8 mouse cellular contexts compared by ENCODE assay signal in genomic region chrX:134600659-134601379, GRCm38 (mm10). TPM values are rescaled to one million over a fixed set of nuclear protein-coding genes. Genes with fewer than 3 reads are reported as not detected.
A peak's percentile ranks its signal among the peaks of the same experiment; 100 is the strongest.
DNase-seq lines count a peak whose midpoint lies in the region; ATAC-seq and TF ChIP-seq lines count a peak whose summit lies in the region.

Gene Gla (minus strand): TSS chrX:134601125.
Gene Hnrnph2 (plus strand): TSS chrX:134601179.

- H3K4me2 ChIP-seq in embryonic facial prominence, embryonic 13.5 days: peak within 1 kb of the TSS; percentile 63
- peak within 1 kb of the TSS; percentile 57 for H3K4me2 ChIP-seq in limb, embryonic 12.5 days
- H3K4me2 ChIP-seq in midbrain, embryonic 15.5 days: peak within 1 kb of the TSS; percentile 53

- peak within 1 kb of the TSS; percentile 95 for H3K27ac ChIP-seq in embryonic facial prominence, embryonic 13.5 days
- H3K27ac ChIP-seq in kidney, adult 2 months (ENCODE audit: insufficient read depth, low read depth, low read length): peak within 1 kb of the TSS; percentile 88
- H3K27ac ChIP-seq in limb, embryonic 12.5 days: peak within 1 kb of the TSS; percentile 86
- peak within 1 kb of the TSS; percentile 94 for H3K27ac ChIP-seq in midbrain, embryonic 15.5 days
- H3K27ac ChIP-seq in spleen, adult 2 months (ENCODE audit: insufficient read depth, low read length): peak within 1 kb of the TSS; percentile 94

- peak; percentile 82 for DNase-seq in 3134 (ENCODE audit: extremely low read depth, insufficient read length, low spot score)
- peak; percentile 83 to 86 for DNase-seq in adrenal gland, postnatal 36 days
- peak; percentile 93 to 97 for DNase-seq in heart, adult 18-20 months
- DNase-seq in kidney, adult 2 months: peak; percentile 97
- peak; percentile 84 to 97 for DNase-seq in spleen, adult 2 months (ENCODE audit: low read depth in 1 of 2, low spot score in 2 of 2)

- H3K9ac ChIP-seq in embryonic facial prominence, embryonic 13.5 days: peak within 1 kb of the TSS; percentile 72
- H3K9ac ChIP-seq in limb, embryonic 12.5 days (replicated peaks): peak within 1 kb of the TSS; percentile 57
- peak within 1 kb of the TSS; percentile 52 for H3K9ac ChIP-seq in midbrain, embryonic 15.5 days

- H3K27me3 ChIP-seq in embryonic facial prominence, embryonic 13.5 days: peaks cover 3% of the 10 kb centered on the region; the same call in 1 of the 2 replicates
- H3K27me3 ChIP-seq in kidney, adult 2 months (replicated peaks; ENCODE audit: control insufficient read depth, insufficient read depth, low read length): no peaks in the 10 kb centered on the region
- peaks cover 12% of the 10 kb centered on the region for H3K27me3 ChIP-seq in limb, embryonic 12.5 days
- H3K27me3 ChIP-seq in midbrain, embryonic 15.5 days (replicated peaks): no peaks in the 10 kb centered on the region
- H3K27me3 ChIP-seq in spleen, adult 2 months (ENCODE audit: control insufficient read depth, insufficient read depth, low read length): no peaks in the 10 kb centered on the region

- H3K4me3 ChIP-seq in embryonic facial prominence, embryonic 13.5 days: peak within 1 kb of the TSS; percentile 53
- H3K4me3 ChIP-seq in kidney, adult 2 months (ENCODE audit: insufficient read depth, low read depth, low read length): peak within 1 kb of the TSS; percentile 67
- H3K4me3 ChIP-seq in limb, embryonic 12.5 days (replicated peaks): peak within 1 kb of the TSS; percentile 44
- peak within 1 kb of the TSS; percentile 53 for H3K4me3 ChIP-seq in midbrain, embryonic 15.5 days
- H3K4me3 ChIP-seq in spleen, adult 2 months (ENCODE audit: extremely low read depth, insufficient read depth, insufficient read length): peak within 1 kb of the TSS; percentile 81

- 22% methylated on average over 33 of the region's 33 CpGs for WGBS in embryonic facial prominence, embryonic 13.5 days
- WGBS in kidney, adult 2 months: under 1% methylated on average over 33 of the region's 33 CpGs
- WGBS in limb, embryonic 12.5 days: 21% methylated on average over 33 of the region's 33 CpGs
- WGBS in midbrain, embryonic 15.5 days: 19% methylated on average over 33 of the region's 33 CpGs
- WGBS in spleen, adult 2 months: 28% methylated on average over 33 of the region's 33 CpGs

- H3K9me3 ChIP-seq in embryonic facial prominence, embryonic 13.5 days: no peaks in the 10 kb centered on the region
- no peaks in the 10 kb centered on the region for H3K9me3 ChIP-seq in limb, embryonic 12.5 days
- H3K9me3 ChIP-seq in midbrain, embryonic 15.5 days: no peaks in the 10 kb centered on the region

- no peaks in the 10 kb centered on the region for H3K36me3 ChIP-seq in embryonic facial prominence, embryonic 13.5 days
- H3K36me3 ChIP-seq in kidney, adult 2 months (ENCODE audit: control insufficient read depth, insufficient read depth, low read length): no peaks in the 10 kb centered on the region
- H3K36me3 ChIP-seq in limb, embryonic 12.5 days: no peaks in the 10 kb centered on the region
- H3K36me3 ChIP-seq in midbrain, embryonic 15.5 days (replicated peaks): no peaks in the 10 kb centered on the region
- H3K36me3 ChIP-seq in spleen, adult 2 months (ENCODE audit: control insufficient read depth, insufficient read depth, low read length): no peaks in the 10 kb centered on the region

- TF ChIP-seq CTCF in kidney, adult 2 months (conservative IDR thresholded peaks at IDR 0.05; ENCODE audit: insufficient read depth, insufficient read length, low read depth, low read length): no peak
- TF ChIP-seq CTCF in spleen, adult 2 months (IDR thresholded peaks at IDR 0.05; ENCODE audit: extremely low read depth, insufficient read depth, insufficient read length, insufficient replicate concordance): no peak

- peak; percentile 98 for ATAC-seq in embryonic facial prominence, embryonic 13.5 days (ENCODE audit: insufficient number of reproducible peaks, insufficient read depth, low FRiP score, low TSS enrichment, low read depth)
- peak; percentile 99 for ATAC-seq in limb, embryonic 12.5 days (ENCODE audit: insufficient number of reproducible peaks, insufficient read depth, low FRiP score, low TSS enrichment, low read depth)
- peak; percentile 98 for ATAC-seq in midbrain, embryonic 15.5 days (replicated peaks)

- TF ChIP-seq POLR2A in kidney, adult 2 months (IDR thresholded peaks at IDR 0.05; ENCODE audit: low read depth, low read length): no peak
- TF ChIP-seq POLR2A in spleen, adult 2 months (IDR thresholded peaks at IDR 0.05; ENCODE audit: low read depth, low read length): no peak; the same call in 1 of the 2 replicates

- H3K4me1 ChIP-seq in embryonic facial prominence, embryonic 13.5 days: peaks cover 4% of the 10 kb centered on the region
- no peaks in the 10 kb centered on the region for H3K4me1 ChIP-seq in kidney, adult 2 months (ENCODE audit: control insufficient read depth, insufficient read depth, low read length)
- H3K4me1 ChIP-seq in limb, embryonic 12.5 days (replicated peaks): peaks cover 6% of the 10 kb centered on the region; the same call in 1 of the 2 replicates
- peaks cover 14% of the 10 kb centered on the region for H3K4me1 ChIP-seq in midbrain, embryonic 15.5 days
- no peaks in the 10 kb centered on the region; the same call in 1 of the 2 replicates for H3K4me1 ChIP-seq in spleen, adult 2 months (ENCODE audit: control insufficient read depth, insufficient read depth, insufficient read length)

RNA-seq across cellular contexts. Expression of gene Gla, which starts in this region (rescaled TPM):
- 10 to 100 TPM; 10.3 to 12.2 TPM for total RNA-seq in adrenal gland, postnatal 36 days (2021)
- 4.0 and 4.5 TPM in 2 replicates for polyA plus RNA-seq in embryonic facial prominence, embryonic 13.5 days (2015; fragmentation: Nextera tagmentation; extraction: Ambion mirVana)
- 1 to 10 TPM; 1.6 to 2.0 TPM for total RNA-seq in heart, adult 18-20 months (2021)
- 2.0 and 2.7 TPM in 2 replicates for polyA plus RNA-seq in kidney, adult 2 months (2012; rRNA removed)
- polyA plus RNA-seq in limb, embryonic 12.5 days (2016; fragmentation: Nextera tagmentation; extraction: Ambion mirVana): 4.3 and 5.4 TPM in 2 replicates
- 3.7 and 6.2 TPM in 2 replicates for polyA plus RNA-seq in midbrain, embryonic 15.5 days (2015; fragmentation: Nextera tagmentation; extraction: Ambion mirVana)
- polyA plus RNA-seq in spleen, adult 2 months (2012; rRNA removed): 0.66 and 0.96 TPM in 2 replicates

RNA-seq across cellular contexts. Expression of gene Hnrnph2, which starts in this region (rescaled TPM):
- 100 to 1,000 TPM; 104 to 115 TPM for total RNA-seq in adrenal gland, postnatal 36 days (2021)
- 151 and 169 TPM in 2 replicates for polyA plus RNA-seq in embryonic facial prominence, embryonic 13.5 days (2015; fragmentation: Nextera tagmentation; extraction: Ambion mirVana)
- total RNA-seq in heart, adult 18-20 months (2021): 10 to 100 TPM; 61.2 to 69.5 TPM
- polyA plus RNA-seq in kidney, adult 2 months (2012; rRNA removed): 11.8 and 20.5 TPM in 2 replicates
- polyA plus RNA-seq in limb, embryonic 12.5 days (2016; fragmentation: Nextera tagmentation; extraction: Ambion mirVana): 166 and 176 TPM in 2 replicates
- 145 and 146 TPM in 2 replicates for polyA plus RNA-seq in midbrain, embryonic 15.5 days (2015; fragmentation: Nextera tagmentation; extraction: Ambion mirVana)
- polyA plus RNA-seq in spleen, adult 2 months (2012; rRNA removed): 6.1 and 6.3 TPM in 2 replicates

Comparison
In these comparisons a context has a peak if more than half of its experiments do, and no peak if none do; other contexts are left out.
1. Peak in every context shown above with its lines: DNase-seq, ATAC-seq, H3K4me3 ChIP-seq and H3K27ac ChIP-seq.